Mouse (Mus musculus) fat pad, adult 2 months (tissue): ENCODE data around the gene Cd248.
"Not testable (repeated sequence)": the region's sequence is repeated elsewhere in the genome, so short reads cannot be mapped to it uniquely, and the experiment has no call there.

ENCODE experiments used
- DNase-seq: peaks from one replicate; pipeline ENCODE4 v3.0.0-alpha.2; 2011; ENCODE audit warnings: low read depth, low spot score; ENCODE audit errors: extremely low read depth

The Cd248 gene

DNA sequence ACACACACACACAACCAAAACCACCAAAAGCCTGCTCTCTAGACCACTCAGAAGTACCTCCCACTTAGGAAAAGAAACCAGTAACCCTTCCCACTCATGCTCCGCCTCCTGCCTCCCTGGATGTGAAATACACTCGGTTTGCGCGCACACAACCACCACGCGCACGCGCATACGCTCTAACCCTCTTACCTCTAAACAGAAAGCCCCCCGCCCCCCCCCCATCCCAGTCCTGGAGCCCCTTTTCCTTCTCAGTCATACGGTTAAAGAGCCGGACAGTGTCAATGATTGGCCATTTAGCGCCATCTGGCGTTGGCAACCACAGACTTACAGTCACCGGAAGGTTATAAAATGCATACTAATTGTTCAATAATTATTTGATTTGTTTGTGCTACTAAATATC, 5.2 kb downstream of the Cd248 start:
- DNase-seq, result no peak

DNA sequence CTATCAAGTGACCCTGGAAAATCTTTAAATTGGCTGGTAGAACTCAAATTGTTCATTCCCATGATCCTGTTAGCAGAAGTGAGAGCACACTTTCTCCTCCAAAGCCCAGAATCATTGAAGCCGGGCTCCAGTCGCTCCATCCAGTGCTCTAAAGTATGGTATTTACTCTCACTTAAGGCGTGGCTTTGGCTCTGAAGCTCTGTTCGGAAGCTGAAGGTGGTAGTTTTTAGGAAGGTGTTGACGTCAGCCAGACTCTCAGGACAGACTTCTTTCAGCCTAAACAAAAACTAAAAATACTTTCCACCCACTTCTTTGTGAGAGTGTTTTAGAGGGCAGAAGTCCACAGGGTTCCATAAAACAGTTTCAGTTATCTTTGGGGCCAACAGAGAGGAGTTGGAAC, 5.6 kb downstream of the Cd248 start:
- DNase-seq, result no peak

DNA sequence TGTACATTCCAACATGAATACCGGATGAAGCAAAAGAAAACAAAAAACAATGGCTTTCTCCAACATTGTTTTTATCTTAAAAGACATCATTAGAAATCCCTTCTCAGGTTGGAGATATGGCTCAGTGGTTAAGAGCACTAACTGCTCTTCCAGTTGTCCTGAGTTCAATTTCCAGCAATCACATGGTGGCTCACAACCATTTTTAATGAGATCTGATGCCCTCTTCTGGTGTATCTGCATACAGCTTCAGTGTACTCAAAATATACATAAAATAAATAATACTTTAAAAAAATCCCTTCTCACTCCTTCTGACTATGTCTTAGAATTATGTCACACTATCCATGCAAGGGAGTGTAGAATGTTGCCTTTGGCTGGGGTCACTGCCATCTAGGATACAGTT, 11.4 kb downstream of the Cd248 start:
- DNase-seq, result no peak

DNA sequence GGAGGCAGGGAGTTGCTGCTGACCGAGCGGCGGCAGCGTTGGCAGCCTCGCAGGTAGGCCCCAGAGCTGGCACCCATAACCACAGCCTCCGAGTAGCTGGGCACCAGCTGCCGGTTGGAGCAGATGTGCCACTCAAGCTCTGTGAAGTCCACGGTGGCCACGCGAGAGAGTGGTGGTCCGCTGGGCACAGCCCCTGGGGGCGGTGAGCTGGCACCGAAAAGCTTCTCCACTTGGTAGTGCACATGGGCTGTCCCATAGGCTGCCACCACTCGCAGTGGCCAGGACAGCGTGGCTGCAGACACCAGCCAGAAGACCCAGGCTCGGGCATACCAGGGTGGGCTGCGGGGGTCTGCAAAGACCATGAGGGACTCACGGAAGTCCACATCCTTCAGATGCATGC, 14.1 kb downstream of the Cd248 start:
- DNase-seq, result no peak

DNA sequence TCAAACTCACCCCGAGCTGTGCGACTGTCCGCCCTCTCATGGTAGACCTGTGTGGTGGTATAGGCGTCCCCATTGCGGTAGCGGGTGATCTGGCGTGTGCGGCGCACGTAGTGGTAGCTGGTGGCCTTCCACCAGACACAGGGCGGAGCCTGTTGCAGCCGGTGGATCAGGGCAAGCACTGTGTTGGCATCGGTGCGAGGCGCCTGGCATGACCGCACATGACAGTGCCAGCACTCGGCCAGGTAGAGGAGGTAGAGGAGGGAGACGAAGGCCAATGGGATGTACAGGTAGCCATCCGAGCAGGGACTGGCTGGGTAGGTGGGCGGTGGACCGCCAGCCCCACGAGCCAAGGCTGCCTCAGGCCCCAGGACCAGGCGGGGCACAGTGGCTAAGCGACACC, 14.7 kb downstream of the Cd248 start:
- DNase-seq, result no peak

DNA sequence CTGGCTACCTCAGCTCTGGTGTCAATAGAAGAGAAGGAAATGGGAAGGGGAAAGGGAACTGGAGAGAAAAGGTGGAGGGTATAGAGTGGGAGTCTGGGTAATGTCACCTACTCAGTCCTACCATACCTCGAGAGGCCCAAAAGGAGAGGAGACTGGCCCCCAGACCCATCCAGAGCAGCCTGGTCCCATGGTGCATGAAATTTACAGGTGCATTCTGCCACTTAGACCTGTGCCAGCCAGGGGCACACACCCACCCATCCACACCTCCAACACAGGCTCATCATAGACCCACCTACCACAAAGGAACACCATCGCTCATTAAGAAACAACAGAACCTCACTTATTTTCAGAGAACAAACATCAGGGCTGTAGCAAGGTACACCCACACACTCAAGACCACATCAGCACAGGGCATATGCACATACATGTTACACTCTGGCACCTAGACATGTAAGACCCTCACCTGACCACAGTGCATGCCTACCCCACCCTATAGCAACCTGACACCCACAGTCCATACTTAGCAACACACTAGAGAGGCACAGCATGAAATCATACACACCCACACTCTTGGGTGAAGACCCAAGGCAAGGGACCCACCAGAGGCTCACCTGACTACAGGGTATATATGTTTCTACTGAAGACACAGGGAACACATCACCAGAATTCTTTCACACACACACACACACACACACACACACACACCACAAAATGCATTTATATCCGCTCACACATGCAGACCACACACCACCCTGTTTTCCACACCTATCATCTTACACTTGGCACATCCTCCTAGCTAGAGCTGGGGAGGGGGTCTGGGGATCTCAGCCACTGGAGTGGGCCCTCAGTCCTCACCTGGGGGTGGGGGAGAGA, 16.3 kb downstream of the Cd248 start:
- DNase-seq, result no peak

DNA sequence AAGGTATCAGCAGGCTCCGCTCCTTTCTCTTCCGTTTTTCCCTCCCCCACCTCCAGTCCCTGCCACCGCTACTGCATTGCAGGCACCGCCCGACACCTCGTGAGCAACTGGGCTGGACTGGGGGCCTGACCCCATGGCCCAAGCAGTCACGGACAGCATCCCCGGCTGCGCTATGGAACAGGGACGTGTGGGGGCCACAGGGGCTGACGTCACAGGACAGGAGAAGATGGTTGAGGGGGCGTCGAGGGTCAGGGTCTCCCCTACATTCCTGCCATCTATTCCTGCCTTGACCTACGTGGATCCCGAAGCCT, 16.9 kb downstream of the Cd248 start:
- DNase-seq, result no peak

DNA sequence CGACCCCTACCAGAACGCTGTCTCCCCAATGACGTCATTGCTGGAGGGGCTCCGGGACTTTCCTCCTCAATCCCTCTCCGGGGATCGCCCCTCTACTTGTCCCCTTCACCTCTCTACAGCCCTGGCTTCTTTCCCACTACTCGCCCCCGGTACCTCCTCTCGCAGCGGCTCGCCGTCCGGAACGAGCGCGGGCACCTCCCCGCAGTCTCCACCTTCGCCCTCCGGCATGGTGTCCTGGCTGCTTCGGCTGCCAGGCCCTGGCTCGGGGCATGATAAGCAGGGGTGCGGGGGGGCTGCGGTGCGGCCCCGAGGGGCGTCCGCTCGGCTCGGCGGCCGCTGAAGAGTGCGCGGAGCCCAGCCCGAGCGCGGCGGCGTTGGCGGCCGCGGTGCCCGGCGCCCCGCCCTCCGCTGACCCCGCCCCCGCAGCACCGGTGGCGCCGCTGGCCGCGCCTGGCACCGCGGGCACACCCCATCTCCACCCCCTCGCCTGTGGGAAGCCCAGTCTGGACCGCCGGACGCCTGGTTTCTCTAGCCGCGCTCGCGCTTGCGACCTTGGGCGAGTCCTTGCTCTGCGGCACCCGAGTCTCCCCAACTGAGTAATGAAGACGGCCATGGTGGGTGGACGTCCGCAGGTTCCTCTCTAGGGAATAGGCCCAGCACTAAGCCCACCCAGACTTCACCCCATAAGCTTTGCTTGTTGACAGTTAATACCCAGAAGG, 17.4 kb downstream of the Cd248 start, which contains the start of gene Tmem151a:
Gene Tmem151a, minus strand, starts transcription at position 387 of the 719 bp plus-strand sequence.
- no peak for DNase-seq

DNA sequence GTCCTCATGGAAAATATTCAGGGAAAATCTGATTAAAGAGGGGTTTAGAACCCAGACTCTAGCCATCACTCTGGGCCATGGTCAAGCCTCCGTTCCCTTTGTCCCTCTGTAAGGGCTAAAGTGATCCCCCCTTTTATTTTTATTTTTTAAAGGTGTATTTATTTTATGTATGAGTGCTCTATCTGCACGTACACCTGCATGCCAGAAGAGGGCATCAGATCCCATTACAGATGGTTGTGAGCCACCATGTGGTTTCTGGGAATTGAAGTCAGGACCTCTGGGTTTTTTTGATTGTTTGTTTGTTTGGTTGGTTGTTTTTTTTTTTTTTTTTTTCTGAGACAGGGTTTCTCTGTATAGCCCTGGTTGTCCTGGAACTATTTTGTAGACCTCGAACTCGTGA, 18.7 kb downstream of the Cd248 start:
- not testable (repeated sequence) for DNase-seq

DNA sequence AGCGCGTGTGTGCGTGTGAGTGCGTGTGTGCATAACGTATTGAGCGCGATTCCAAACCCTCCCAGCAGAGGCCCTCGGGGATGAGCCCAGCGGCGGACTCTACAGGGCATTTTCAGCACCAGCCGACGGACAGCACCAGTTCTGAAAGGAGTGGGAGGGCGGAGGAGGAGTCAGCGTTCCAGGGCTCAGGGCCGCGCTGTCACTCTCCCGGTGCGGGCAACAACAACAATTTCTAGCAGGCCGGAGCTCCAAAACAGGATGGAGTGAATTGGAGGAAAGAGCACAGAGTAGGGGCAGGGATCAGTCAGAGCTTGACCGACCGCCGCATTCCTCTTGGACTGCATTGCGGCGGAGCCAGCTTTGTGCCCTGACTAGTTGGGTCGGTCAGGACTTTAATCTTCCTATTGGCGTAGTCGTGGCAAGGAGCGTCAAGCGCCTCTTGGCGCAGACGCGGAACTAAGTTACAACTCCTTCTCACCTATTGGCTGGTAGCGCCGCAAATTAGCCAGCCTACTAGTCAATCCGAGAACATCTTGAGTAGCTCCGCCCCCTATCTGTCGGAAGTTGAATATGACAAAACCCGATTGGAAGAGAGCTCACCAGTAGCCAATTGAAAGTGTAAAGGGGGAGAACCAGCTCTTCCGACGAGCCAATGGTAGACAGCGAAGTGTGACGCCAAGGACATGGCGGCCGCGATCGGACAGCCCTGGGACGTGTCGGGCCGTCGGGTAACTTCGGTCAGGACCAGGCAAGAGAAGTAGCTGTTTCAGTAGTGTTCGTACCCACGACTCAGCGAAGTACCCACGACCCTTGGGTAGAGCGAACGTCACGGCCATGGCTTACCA, 20.2 kb downstream of the Cd248 start, which contains the start of gene Yif1a:
Gene Yif1a, plus strand, starts transcription at position 655 of the 845 bp plus-strand sequence.
- peak; percentile 99 for DNase-seq

DNA sequence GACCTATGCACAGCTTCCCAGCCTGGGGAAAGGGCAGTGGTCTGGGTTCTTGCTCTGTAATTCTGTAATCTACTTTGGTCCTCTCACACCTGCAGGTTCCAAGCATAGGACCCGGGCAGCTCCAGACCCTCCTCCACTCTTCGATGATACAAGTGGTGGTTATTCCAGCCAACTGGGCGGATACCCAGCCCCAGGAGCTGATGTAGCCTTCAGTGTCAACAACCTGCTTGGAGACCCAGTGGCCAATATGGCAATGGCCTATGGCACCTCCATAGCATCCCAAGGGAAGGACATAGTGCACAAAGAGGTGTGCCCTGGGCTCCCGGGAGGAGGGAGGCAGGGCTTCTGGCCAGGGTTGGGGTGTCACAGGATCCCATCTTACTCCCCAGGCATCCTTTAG, 21.4 kb downstream of the Cd248 start:
- DNase-seq, result no peak

DNA sequence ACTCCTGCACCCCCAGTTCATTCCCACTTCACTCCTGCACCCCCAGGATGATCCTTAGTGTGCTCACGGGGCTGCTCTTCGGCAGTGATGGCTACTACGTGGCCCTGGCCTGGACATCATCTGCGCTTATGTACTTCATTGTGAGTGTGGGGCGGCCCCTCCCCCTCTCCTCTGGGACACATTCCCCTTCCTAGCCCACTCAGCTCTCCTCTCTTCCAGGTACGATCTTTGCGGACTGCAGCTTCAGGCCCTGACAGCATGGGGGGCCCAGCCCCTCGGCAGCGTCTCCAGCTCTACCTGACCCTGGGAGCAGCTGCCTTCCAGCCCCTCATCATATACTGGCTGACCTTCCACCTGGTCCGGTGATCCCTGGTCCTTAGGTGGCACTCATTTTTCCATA, 24.2 kb downstream of the Cd248 start:
- no peak for DNase-seq

DNA sequence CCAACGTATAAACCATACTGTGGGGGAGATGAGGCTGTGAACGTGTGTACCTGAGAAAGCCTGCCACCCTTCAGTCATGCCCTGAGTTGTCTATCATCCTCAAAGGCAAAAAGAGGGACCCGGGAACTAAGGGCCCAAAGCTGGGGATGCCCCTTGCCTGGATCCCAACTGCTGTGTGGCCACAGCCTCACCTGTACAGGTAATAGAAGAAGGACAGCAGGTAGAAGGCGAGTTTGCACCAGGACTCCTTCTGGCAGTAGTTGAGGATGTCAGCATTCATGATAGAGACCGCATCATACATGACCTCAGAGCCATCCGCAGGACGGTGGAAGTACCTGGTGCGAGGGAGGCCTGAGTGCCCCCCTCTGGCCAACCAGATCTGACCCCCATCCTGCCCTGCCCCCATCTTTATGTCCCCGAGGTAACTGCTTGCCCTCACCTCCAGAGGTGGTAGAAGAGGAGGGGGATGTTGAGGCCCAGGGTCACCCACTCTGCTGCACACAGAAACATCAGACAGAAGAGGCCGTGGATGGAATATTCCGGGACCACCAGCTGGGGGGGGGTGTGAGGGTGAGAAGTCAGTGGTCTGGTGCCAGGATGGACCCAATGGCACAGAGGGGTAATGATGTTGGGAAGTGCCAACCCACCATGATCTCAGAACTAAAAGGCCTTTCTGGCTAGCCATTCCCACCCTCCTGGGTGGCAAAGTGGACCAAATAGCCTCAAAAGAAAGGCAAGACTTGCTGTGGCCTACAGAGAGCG, 25.8 kb downstream of the Cd248 start:
- no peak for DNase-seq

DNA sequence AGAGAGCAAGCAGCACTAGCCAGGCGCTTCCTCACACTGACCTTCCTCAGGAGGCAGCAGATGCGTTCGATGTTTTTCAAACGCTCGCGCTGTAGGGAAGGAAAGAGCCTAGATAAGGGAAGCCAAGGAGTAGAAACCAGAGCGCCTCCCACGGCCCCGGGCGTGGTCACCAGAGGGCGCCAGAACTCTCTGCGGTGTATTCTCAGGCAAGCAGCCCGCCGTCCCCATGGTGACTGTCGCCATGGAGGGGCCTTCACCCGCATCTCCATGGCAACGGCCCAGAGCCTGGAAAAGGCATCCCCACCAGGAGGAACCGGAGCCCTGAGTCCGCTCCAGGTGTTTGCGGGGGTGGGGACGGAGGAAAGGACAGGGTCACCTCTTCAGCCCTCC, 26.4 kb downstream of the Cd248 start:
- DNase-seq, result no peak

DNA sequence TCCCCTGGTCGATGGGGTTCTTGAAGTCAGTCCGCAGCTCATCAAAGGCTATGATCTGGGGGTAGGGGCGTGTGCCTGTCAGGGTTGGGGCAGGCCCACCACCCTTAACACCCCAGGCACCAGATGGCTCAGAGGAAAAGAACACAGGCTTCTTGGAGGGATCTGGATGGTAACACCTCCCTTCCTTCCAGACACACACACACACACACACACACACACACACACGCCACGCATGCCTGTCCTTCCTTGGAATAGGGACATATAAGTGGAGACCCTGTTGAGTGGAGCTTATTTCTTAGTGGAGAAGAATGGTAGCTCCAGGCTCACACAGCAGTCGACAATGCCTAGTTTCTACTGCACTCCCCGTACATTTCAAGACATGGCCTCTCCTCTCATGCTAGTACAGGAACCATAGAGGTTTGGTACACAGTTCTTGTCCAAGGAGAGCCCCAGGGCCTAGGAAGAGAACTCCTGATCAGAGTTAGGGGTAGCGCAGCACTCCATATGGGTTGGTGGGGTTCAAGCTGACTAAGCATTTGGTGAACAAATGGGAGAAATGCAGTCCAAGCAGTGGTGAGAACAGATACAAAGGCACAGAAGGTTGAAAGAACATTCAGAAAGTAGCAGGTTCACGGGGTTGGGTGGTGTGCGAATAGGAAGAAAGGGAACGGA, 27.0 kb downstream of the Cd248 start:
- no peak for DNase-seq

DNA sequence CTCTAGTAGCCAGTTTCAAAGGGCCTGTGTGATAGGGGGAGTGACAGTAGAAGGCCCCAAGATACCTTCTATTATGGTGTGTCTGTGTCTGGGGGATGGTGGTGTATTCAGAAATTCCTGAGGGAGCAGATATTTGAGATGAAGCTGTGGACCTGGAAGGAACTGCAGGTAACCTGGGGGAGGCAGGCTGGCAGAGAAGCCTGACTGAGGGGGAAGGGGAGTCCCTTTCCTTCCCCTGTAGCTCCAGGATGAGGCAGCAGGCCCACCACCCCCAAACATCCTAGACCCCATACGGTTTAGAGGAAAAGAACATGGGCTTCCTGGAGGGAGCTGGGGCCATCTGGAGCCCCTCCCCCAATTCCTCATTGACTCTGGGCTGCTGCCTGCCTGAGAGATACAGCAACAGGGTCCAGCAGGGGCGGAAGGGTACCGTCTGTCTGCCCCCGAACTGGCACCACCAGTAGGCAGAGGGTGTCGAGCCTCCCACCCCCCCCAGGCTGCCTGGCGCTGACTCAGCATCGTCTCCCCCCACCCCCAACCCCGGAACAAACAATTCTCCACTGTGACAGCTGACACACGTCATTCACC, 28.1 kb downstream of the Cd248 start:
- no peak for DNase-seq

DNA sequence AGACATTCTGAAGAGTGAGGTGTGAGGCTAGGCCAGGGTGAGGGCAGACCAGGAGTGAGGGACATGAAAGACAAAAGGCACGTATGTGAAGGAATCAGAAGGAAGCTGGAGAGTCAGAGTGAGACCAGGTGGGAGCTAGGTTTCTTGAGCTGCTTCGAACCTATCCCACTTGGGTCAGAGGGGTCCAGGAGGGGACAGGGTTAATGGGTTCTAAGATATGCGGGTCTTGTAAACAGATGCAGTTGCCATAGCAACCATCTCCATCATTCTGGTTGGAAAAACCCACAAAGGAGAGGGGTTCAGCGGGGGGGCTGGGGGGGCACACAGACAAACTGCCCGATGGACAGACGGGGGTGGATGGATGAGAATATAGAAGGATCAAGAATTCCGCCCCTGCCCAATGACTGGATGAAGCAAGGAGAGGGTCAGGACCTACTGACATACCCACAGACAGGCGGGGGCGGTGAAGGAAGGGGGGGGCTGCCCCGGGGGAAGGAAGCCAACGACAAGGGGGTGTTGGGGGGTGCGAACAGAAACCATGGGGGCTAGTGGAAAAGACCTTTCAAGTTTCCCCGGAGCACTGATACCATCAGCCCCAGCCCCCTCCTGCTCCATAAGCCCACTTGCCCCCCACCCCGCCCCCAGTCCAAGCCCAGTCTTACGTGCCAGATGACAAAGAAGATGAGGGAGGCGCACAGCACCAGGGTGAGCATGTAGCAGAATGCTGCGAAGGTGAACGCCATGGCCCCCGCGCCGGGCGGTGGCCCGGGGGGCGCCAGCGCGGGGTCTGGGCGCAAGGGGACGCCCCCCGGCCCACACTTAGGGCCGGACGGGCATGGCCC, 29.9 kb downstream of the Cd248 start:
- DNase-seq, result no peak

DNA sequence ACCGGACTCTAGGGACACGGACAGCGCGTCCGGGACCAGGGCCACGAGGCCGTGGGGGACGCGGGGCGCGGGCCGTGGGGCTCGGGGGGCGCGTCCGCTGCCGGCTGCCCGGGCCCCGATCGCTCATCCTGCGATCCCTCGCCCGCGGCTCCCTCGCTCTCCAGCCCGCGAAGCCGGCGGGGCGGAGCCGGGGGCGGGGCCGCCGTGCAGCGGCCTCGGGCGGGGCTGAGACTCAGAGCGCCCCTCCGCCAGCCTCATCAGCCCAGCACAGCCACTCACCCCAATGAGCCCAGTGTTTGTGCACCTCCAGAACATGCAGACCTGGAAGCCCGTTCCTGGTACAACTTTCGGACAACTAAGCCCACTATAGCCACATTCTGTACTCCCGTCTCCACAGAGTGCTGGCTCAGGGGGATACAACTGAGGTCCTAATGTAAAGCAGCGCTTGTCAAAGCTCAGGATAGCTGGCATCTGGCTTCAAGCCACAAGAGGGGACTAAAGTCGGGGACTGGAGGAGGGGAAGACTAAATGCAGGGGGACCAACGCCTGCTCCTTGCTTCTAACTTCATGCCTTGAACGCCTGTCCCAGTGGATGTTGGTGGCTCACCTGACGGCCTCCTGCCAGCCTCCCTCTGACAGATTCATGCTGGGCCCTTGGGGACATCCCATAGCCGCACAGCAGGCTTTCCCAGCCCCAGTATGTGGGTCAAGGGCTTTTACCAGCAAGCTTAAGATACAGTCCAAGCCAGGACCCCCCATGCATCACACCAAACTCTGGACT, 30.7 kb downstream of the Cd248 start, which contains the start of gene Cnih2:
Gene Cnih2, minus strand, starts transcription at position 159 of the 781 bp plus-strand sequence.
- DNase-seq, result no peak
